Mouse (Mus musculus) embryonic facial prominence, embryonic 11.5 days (tissue): ENCODE results near the gene Syt1. TPM values are rescaled to one million over a fixed set of nuclear protein-coding genes. Genes with fewer than 3 reads are reported as not detected.

Source experiments
- ATAC-seq: fragments of 200-750 bp; cut with Nextera tagmentation; replicated peaks from 2 replicates; pipeline ENCODE4 v1.8.0; 2017; ENCODE audit warnings: low read depth; ENCODE audit not compliant: insufficient number of reproducible peaks, low FRiP score, low TSS enrichment
- DNase-seq: peaks from one replicate; pipeline ENCODE4 v3.0.0-alpha.2; 2015; ENCODE audit warnings: low spot score
- H3K27ac ChIP-seq: fragments of 300-500 bp; sonication (generic); replicated peaks from 2 replicates; pipeline ENCODE4 v1.5.1; 2014; ENCODE audit warnings: mild to moderate bottlenecking, low read depth, low read length, control low read depth
- H3K27me3 ChIP-seq: fragments of 300-500 bp; sonication (generic); 2 replicates; pipeline ENCODE4 v1.6.1; 2014; ENCODE audit warnings: mild to moderate bottlenecking, low read length, moderate library complexity, mixed read lengths; ENCODE audit not compliant: control insufficient read depth, insufficient read depth
- H3K36me3 ChIP-seq: fragments of 300-500 bp; sonication (generic); replicated peaks from 2 replicates; pipeline ENCODE4 v1.6.1; 2014; ENCODE audit warnings: low read depth, mild to moderate bottlenecking, low read length, moderate library complexity, mixed read lengths; ENCODE audit not compliant: control insufficient read depth, insufficient read depth
- H3K4me1 ChIP-seq: fragments of 300-500 bp; sonication (generic); 2 replicates; pipeline ENCODE4 v1.6.1; 2014; ENCODE audit warnings: low read length, mixed read lengths; ENCODE audit not compliant: control insufficient read depth, insufficient read depth
- H3K4me2 ChIP-seq: fragments of 300-500 bp; sonication (generic); 2 replicates; pipeline ENCODE4 v1.6.1; 2014; ENCODE audit warnings: low read depth, mild to moderate bottlenecking, control low read depth, low read length, moderate library complexity
- H3K4me3 ChIP-seq: fragments of 300-500 bp; sonication (generic); 2 replicates; pipeline ENCODE4 v1.5.1; 2014; ENCODE audit warnings: low read depth, low read length, control low read depth
- H3K9ac ChIP-seq: fragments of 300-500 bp; sonication (generic); replicated peaks from 2 replicates; pipeline ENCODE4 v1.6.1; 2014; ENCODE audit warnings: mild to moderate bottlenecking, control low read depth, low read length
- H3K9me3 ChIP-seq: fragments of 300-500 bp; sonication (generic); replicated peaks from 2 replicates; pipeline ENCODE4 v1.6.1; 2016; ENCODE audit warnings: mild to moderate bottlenecking, low read length, inconsistent platforms, mixed read lengths; ENCODE audit not compliant: control insufficient read depth
- WGBS: fragments of 180-500 bp; shearing (Covaris S2); extraction: QIAGEN DNeasy Blood & Tissue Kit; methylation state at CpG from one replicate; pipeline ENCODE4 v1.1.7; 2014; 5-methylcytosine and 5-hydroxymethylcytosine counted together
- polyA plus RNA-seq: library from polyadenylated mRNA; unstranded; fragments of >200 nt; fragmentation: Nextera tagmentation; extraction: Ambion mirVana; gene quantifications from 2 replicates; pipeline ENCODE4 v1.2.1, GENCODE M21; 2014

The Syt1 gene
- polyA plus RNA-seq, 1 experiment from 2014 or later, result 7.1 TPM

GRCm38 (mm10) chr10:109003482-109003881 is 7.3 kb downstream of the Syt1 start:
- no peak for DNase-seq
- Histone ChIP-seq H3K9ac (no peak overlapping the region), H3K9me3 (no peaks in the 10 kb centered on the region), H3K36me3 (no peaks in the 10 kb centered on the region), H3K27ac (no peak overlapping the region), H3K4me1 (no peaks in the 10 kb centered on the region), H3K27me3 (no peaks in the 10 kb centered on the region), H3K4me2 (no peak overlapping the region), H3K4me3 (no peak overlapping the region)
- no peak for ATAC-seq
- 85% methylated on average over 4 of the region's 4 CpGs for WGBS

- WGBS, result 99% methylated on average over 2 of the region's 2 CpGs
- no peak for DNase-seq
Observed at GRCm38 (mm10) chr10:108987250-108987649, 23.5 kb downstream of the Syt1 start.

GRCm38 (mm10) chr10:108979660-108980059 is 31.1 kb downstream of the Syt1 start:
- H3K4me2 ChIP-seq, result no peak overlapping the region
- H3K9me3 ChIP-seq, result no peaks in the 10 kb centered on the region
- H3K36me3 ChIP-seq, result no peaks in the 10 kb centered on the region
- DNase-seq, result no peak
- H3K9ac ChIP-seq, result no peak overlapping the region
- H3K4me3 ChIP-seq, result no peak overlapping the region
- H3K27me3 ChIP-seq, result no peaks in the 10 kb centered on the region
- WGBS, result 80% methylated on average over 6 of the region's 6 CpGs
- ATAC-seq, result no peak
- H3K4me1 ChIP-seq, result no peaks in the 10 kb centered on the region
- H3K27ac ChIP-seq, result no peak overlapping the region

More at GRCm38 (mm10) chr10:108987250-108987649, 23.5 kb downstream of the Syt1 start:
- Histone ChIP-seq H3K9ac (no peak overlapping the region), H3K4me2 (no peak overlapping the region), H3K27me3 (no peaks in the 10 kb centered on the region), H3K4me1 (no peaks in the 10 kb centered on the region), H3K4me3 (no peak overlapping the region), H3K36me3 (no peaks in the 10 kb centered on the region), H3K27ac (no peak overlapping the region), H3K9me3 (no peaks in the 10 kb centered on the region)
- ATAC-seq, result no peak

- DNase-seq, result no peak
- Histone ChIP-seq H3K4me2 (no peak overlapping the region), H3K4me1 (no peaks in the 10 kb centered on the region), H3K27ac (no peak overlapping the region), H3K4me3 (no peak overlapping the region), H3K27me3 (no peaks in the 10 kb centered on the region), H3K36me3 (no peaks in the 10 kb centered on the region), H3K9me3 (no peaks in the 10 kb centered on the region), H3K9ac (no peak overlapping the region)
- WGBS, result 85% methylated on average over 5 of the region's 5 CpGs
- no peak for ATAC-seq
Observed at GRCm38 (mm10) chr10:108954952-108955351, 55.8 kb downstream of the Syt1 start.

- no peaks in the 10 kb centered on the region for H3K4me1 ChIP-seq
- no peaks in the 10 kb centered on the region for H3K27me3 ChIP-seq
- no peak for DNase-seq
- H3K9ac ChIP-seq, result no peak overlapping the region
- no peak overlapping the region for H3K4me3 ChIP-seq
- H3K4me2 ChIP-seq, result no peak overlapping the region
- H3K27ac ChIP-seq, result no peak overlapping the region
- WGBS, result 84% methylated on average over 8 of the region's 8 CpGs
- no peak for ATAC-seq
- no peaks in the 10 kb centered on the region for H3K36me3 ChIP-seq
- H3K9me3 ChIP-seq, result no peaks in the 10 kb centered on the region
Observed at GRCm38 (mm10) chr10:108952182-108952581, 58.6 kb downstream of the Syt1 start.

GRCm38 (mm10) chr10:108936838-108937430 is 73.8 kb downstream of the Syt1 start:
- no peak overlapping the region for H3K9ac ChIP-seq
- no peaks in the 10 kb centered on the region for H3K9me3 ChIP-seq
- no peaks in the 10 kb centered on the region for H3K27me3 ChIP-seq
- no peak overlapping the region for H3K4me3 ChIP-seq
- no peaks in the 10 kb centered on the region for H3K4me1 ChIP-seq
- ATAC-seq (no peak), DNase-seq (peak; percentile 9)
- H3K4me2 ChIP-seq, result no peak overlapping the region
- no peak overlapping the region for H3K27ac ChIP-seq
- H3K36me3 ChIP-seq, result no peaks in the 10 kb centered on the region
- 64% methylated on average over 10 of the region's 10 CpGs for WGBS

- H3K27me3 ChIP-seq, result no peaks in the 10 kb centered on the region
- H3K36me3 ChIP-seq, result no peaks in the 10 kb centered on the region
- ATAC-seq (no peak), DNase-seq (no peak)
- 83% methylated on average over 3 of the region's 3 CpGs for WGBS
- no peak overlapping the region for H3K4me3 ChIP-seq
- no peak overlapping the region for H3K4me2 ChIP-seq
- H3K27ac ChIP-seq, result no peak overlapping the region
- no peak overlapping the region for H3K9ac ChIP-seq
- no peaks in the 10 kb centered on the region for H3K9me3 ChIP-seq
- H3K4me1 ChIP-seq, result no peaks in the 10 kb centered on the region
Observed at GRCm38 (mm10) chr10:108930299-108930698, 80.5 kb downstream of the Syt1 start.

- H3K27ac ChIP-seq, result no peak overlapping the region
- H3K9ac ChIP-seq, result no peak overlapping the region
- H3K9me3 ChIP-seq, result no peaks in the 10 kb centered on the region
- H3K4me2 ChIP-seq, result no peak overlapping the region
- 91% methylated on average over 6 of the region's 6 CpGs for WGBS
- DNase-seq, result no peak
- no peak overlapping the region for H3K4me3 ChIP-seq
- ATAC-seq, result no peak
- H3K36me3 ChIP-seq, result no peaks in the 10 kb centered on the region
- H3K4me1 ChIP-seq, result no peaks in the 10 kb centered on the region
- no peaks in the 10 kb centered on the region for H3K27me3 ChIP-seq
Observed at GRCm38 (mm10) chr10:108929676-108930075, 81.1 kb downstream of the Syt1 start.
